Mouse (Mus musculus): ENCODE measurements at regions not wholly inside any gene's neighbourhood (a gene's known extent, or its start where the extent isn't known, plus 50 kb on each side); places are given as distances from the start of the nearest gene placed in this dataset.

- no peak overlapping the region for H3K4me3 ChIP-seq (ENCODE audit: extremely low read depth, insufficient read depth, insufficient read length)
- H3K4me1 ChIP-seq (ENCODE audit: control insufficient read depth, insufficient read depth, insufficient read length): no peaks in the 10 kb centered on the region
- TF ChIP-seq POLR2A (IDR thresholded peaks at IDR 0.05; ENCODE audit: low read depth, low read length): no peak
- TF ChIP-seq CTCF (IDR thresholded peaks at IDR 0.05; ENCODE audit: extremely low read depth, insufficient read depth, insufficient read length, insufficient replicate concordance): no peak
- H3K27ac ChIP-seq (ENCODE audit: insufficient read depth, low read length): no peak overlapping the region
- 77% methylated on average over 6 of the region's 6 CpGs for WGBS
- no peaks in the 10 kb centered on the region for H3K27me3 ChIP-seq (ENCODE audit: control insufficient read depth, insufficient read depth, low read length)
- no peaks in the 10 kb centered on the region for H3K36me3 ChIP-seq (ENCODE audit: control insufficient read depth, insufficient read depth, low read length)
- DNase-seq (ENCODE audit: low read depth in 1 of 2, low spot score in 2 of 2): no peak
Observed at GRCm38 (mm10) chr9:85088556-85089338, 223.8 kb upstream of the Gm11114 start.

DNA sequence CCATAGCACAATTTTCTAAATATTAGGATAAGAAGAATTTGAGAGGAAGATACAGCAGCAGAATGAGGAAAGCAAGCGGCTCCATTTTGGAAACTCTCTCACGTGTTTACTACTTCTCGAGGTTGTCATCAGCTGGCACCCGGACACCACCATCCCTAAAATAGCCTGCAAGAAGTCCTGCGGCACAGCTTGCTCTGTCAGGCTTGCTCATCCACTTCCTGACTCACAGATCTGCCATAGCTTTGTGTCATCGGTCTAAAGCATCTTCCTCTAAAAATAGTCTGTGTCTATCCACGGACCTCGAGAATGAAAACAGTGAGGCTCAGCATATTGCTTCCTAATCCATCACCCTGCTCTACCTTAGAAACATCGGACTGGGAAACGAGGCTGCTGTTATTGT is 222.3 kb upstream of the Gm11114 start:
- TF ChIP-seq CTCF (IDR thresholded peaks at IDR 0.05; ENCODE audit: extremely low read depth, insufficient read depth, insufficient read length, insufficient replicate concordance) (no peak), POLR2A (IDR thresholded peaks at IDR 0.05; ENCODE audit: low read depth, low read length) (no peak)
- WGBS: 66% methylated on average over 10 of the region's 10 CpGs
- no peak overlapping the region for H3K4me3 ChIP-seq (ENCODE audit: extremely low read depth, insufficient read depth, insufficient read length)

GRCm38 (mm10) chr9:85095234-85095633 is 217.3 kb upstream of the Gm11114 start:
- no peak overlapping the region for H3K27ac ChIP-seq (ENCODE audit: insufficient read depth, low read length)
- 55% methylated on average over 3 of the region's 3 CpGs for WGBS
- no peak for DNase-seq (ENCODE audit: low read depth in 1 of 2, low spot score in 2 of 2)
- H3K36me3 ChIP-seq (ENCODE audit: control insufficient read depth, insufficient read depth, low read length): no peaks in the 10 kb centered on the region
- H3K27me3 ChIP-seq (ENCODE audit: control insufficient read depth, insufficient read depth, low read length): no peaks in the 10 kb centered on the region
- no peak overlapping the region for H3K4me3 ChIP-seq (ENCODE audit: extremely low read depth, insufficient read depth, insufficient read length)
- H3K4me1 ChIP-seq (ENCODE audit: control insufficient read depth, insufficient read depth, insufficient read length): no peaks in the 10 kb centered on the region
- TF ChIP-seq POLR2A (IDR thresholded peaks at IDR 0.05; ENCODE audit: low read depth, low read length): no peak
- TF ChIP-seq CTCF (IDR thresholded peaks at IDR 0.05; ENCODE audit: extremely low read depth, insufficient read depth, insufficient read length, insufficient replicate concordance): no peak

More for the DNA sequence above, 222.3 kb upstream of the Gm11114 start:
- Histone ChIP-seq H3K27me3 (ENCODE audit: control insufficient read depth, insufficient read depth, low read length) (no peaks in the 10 kb centered on the region), H3K4me1 (ENCODE audit: control insufficient read depth, insufficient read depth, insufficient read length) (no peaks in the 10 kb centered on the region), H3K36me3 (ENCODE audit: control insufficient read depth, insufficient read depth, low read length) (no peaks in the 10 kb centered on the region), H3K27ac (ENCODE audit: insufficient read depth, low read length) (no peak overlapping the region)
- DNase-seq (ENCODE audit: low read depth in 1 of 2, low spot score in 2 of 2): no peak

- no peak overlapping the region for H3K27ac ChIP-seq (ENCODE audit: insufficient read depth, low read length)
- TF ChIP-seq CTCF (IDR thresholded peaks at IDR 0.05; ENCODE audit: extremely low read depth, insufficient read depth, insufficient read length, insufficient replicate concordance) (no peak), POLR2A (IDR thresholded peaks at IDR 0.05; ENCODE audit: low read depth, low read length) (no peak)
- no peak overlapping the region for H3K4me3 ChIP-seq (ENCODE audit: extremely low read depth, insufficient read depth, insufficient read length)
- H3K4me1 ChIP-seq (ENCODE audit: control insufficient read depth, insufficient read depth, insufficient read length): no peaks in the 10 kb centered on the region
- DNase-seq (ENCODE audit: low read depth in 1 of 2, low spot score in 2 of 2): no peak
- no peaks in the 10 kb centered on the region for H3K27me3 ChIP-seq (ENCODE audit: control insufficient read depth, insufficient read depth, low read length)
- WGBS: 77% methylated on average over 4 of the region's 4 CpGs
- no peaks in the 10 kb centered on the region for H3K36me3 ChIP-seq (ENCODE audit: control insufficient read depth, insufficient read depth, low read length)
Observed at GRCm38 (mm10) chr9:85096520-85096919, 216.1 kb upstream of the Gm11114 start.

DNA sequence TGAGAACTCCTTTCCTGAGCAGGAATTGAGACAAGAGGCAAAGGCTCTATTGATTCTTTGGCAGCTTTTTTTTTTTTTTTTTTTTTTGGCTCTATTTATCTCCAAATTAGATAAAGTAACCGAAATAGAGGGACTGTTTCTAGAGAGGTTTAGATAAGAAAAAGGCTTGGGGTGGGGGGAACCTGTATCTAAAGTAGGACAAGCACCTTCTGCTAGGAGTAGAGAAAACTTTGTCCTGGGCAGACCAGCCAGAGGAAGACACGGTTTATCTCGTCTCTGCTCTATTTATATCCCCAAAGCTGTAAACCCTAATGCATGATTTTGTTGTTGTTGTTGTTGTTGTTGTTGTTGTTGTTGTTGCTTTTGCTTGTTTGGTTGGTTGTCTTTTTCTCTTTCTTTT is 199.6 kb upstream of the Gm11114 start:
- Histone ChIP-seq H3K36me3 (ENCODE audit: control insufficient read depth, insufficient read depth, low read length) (no peaks in the 10 kb centered on the region), H3K4me3 (ENCODE audit: extremely low read depth, insufficient read depth, insufficient read length) (no peak overlapping the region), H3K27ac (ENCODE audit: insufficient read depth, low read length) (no peak overlapping the region), H3K27me3 (ENCODE audit: control insufficient read depth, insufficient read depth, low read length) (no peaks in the 10 kb centered on the region), H3K4me1 (ENCODE audit: control insufficient read depth, insufficient read depth, insufficient read length) (no peaks in the 10 kb centered on the region)
- WGBS: 82% methylated on average over 3 of the region's 3 CpGs
- no peak for DNase-seq (ENCODE audit: low read depth in 1 of 2, low spot score in 2 of 2)
- TF ChIP-seq POLR2A (IDR thresholded peaks at IDR 0.05; ENCODE audit: low read depth, low read length) (no peak), CTCF (IDR thresholded peaks at IDR 0.05; ENCODE audit: extremely low read depth, insufficient read depth, insufficient read length, insufficient replicate concordance) (no peak)

- no peak for DNase-seq (ENCODE audit: low read depth in 1 of 2, low spot score in 2 of 2)
- no peak overlapping the region for H3K4me3 ChIP-seq (ENCODE audit: extremely low read depth, insufficient read depth, insufficient read length)
- 71% methylated on average over 2 of the region's 2 CpGs for WGBS
- no peak for TF ChIP-seq CTCF (IDR thresholded peaks at IDR 0.05; ENCODE audit: extremely low read depth, insufficient read depth, insufficient read length, insufficient replicate concordance)
- no peak for TF ChIP-seq POLR2A (IDR thresholded peaks at IDR 0.05; ENCODE audit: low read depth, low read length)
- H3K27me3 ChIP-seq (ENCODE audit: control insufficient read depth, insufficient read depth, low read length): no peaks in the 10 kb centered on the region
- no peaks in the 10 kb centered on the region for H3K4me1 ChIP-seq (ENCODE audit: control insufficient read depth, insufficient read depth, insufficient read length)
- no peaks in the 10 kb centered on the region for H3K36me3 ChIP-seq (ENCODE audit: control insufficient read depth, insufficient read depth, low read length)
- no peak overlapping the region for H3K27ac ChIP-seq (ENCODE audit: insufficient read depth, low read length)
Observed at GRCm38 (mm10) chr9:85114234-85114633, 198.3 kb upstream of the Gm11114 start.

DNA sequence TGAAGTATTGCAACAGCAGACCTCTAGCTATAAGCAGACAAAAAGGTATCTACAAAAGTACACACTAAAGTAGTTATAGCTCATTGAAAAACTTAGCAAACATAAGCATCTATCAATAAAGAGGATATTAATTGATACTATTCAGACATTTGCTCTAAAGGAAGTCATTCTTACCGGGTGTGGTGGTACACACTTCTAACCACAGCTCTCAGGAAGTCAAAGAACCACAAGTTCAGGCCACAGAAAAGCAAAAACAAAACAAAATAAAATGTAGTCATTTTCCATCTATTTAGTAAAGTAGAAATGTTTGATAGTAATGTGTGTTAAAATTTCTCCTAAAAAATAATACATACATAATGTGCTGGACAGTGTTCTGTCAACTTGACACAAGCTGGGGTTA is 192.5 kb upstream of the Gm11114 start:
- H3K27me3 ChIP-seq (ENCODE audit: control insufficient read depth, insufficient read depth, low read length): no peaks in the 10 kb centered on the region
- no peak overlapping the region for H3K4me3 ChIP-seq (ENCODE audit: extremely low read depth, insufficient read depth, insufficient read length)
- no peak for DNase-seq (ENCODE audit: low read depth in 1 of 2, low spot score in 2 of 2)
- TF ChIP-seq POLR2A (IDR thresholded peaks at IDR 0.05; ENCODE audit: low read depth, low read length): no peak
- TF ChIP-seq CTCF (IDR thresholded peaks at IDR 0.05; ENCODE audit: extremely low read depth, insufficient read depth, insufficient read length, insufficient replicate concordance): no peak
- no peak overlapping the region for H3K27ac ChIP-seq (ENCODE audit: insufficient read depth, low read length)
- H3K4me1 ChIP-seq (ENCODE audit: control insufficient read depth, insufficient read depth, insufficient read length): no peaks in the 10 kb centered on the region
- WGBS: 4% methylated on average over 1 of the region's 1 CpGs
- H3K36me3 ChIP-seq (ENCODE audit: control insufficient read depth, insufficient read depth, low read length): no peaks in the 10 kb centered on the region

Measured in spleen, adult 2 months (tissue).